Mouse (Mus musculus) hindbrain, embryonic 11.5 days (tissue): ENCODE measurements around the gene Tmppe. TPM values are rescaled to one million over a fixed set of nuclear protein-coding genes. Genes with fewer than 3 reads are reported as not detected.

ENCODE experiments used
- ATAC-seq: fragments of 200-750 bp; cut with Nextera tagmentation; 2 replicates; pipeline ENCODE4 v1.8.0; 2017; ENCODE audit warnings: mild to moderate bottlenecking, moderate TSS enrichment, moderate library complexity; ENCODE audit not compliant: low FRiP score
- DNase-seq: peaks from one replicate; pipeline ENCODE4 v3.0.0-alpha.2; 2015; ENCODE audit warnings: low spot score
- H3K27ac ChIP-seq: fragments of 300-500 bp; sonication (generic); 2 replicates; pipeline ENCODE4 v1.5.1; 2014; ENCODE audit warnings: mild to moderate bottlenecking, low read depth, low read length
- H3K27me3 ChIP-seq: fragments of 300-500 bp; sonication (generic); 2 replicates; pipeline ENCODE4 v1.6.1; 2014; ENCODE audit warnings: mild to moderate bottlenecking, low read length, moderate library complexity, mixed read lengths; ENCODE audit not compliant: control insufficient read depth, insufficient read depth
- H3K36me3 ChIP-seq: fragments of 300-500 bp; sonication (generic); 2 replicates; pipeline ENCODE4 v1.6.1; 2014; ENCODE audit warnings: mild to moderate bottlenecking, low read length, moderate library complexity, mixed read lengths; ENCODE audit not compliant: control insufficient read depth, insufficient read depth
- H3K4me1 ChIP-seq: fragments of 300-500 bp; sonication (generic); replicated peaks from 2 replicates; pipeline ENCODE4 v1.6.1; 2014; ENCODE audit warnings: low read length, mixed read lengths; ENCODE audit not compliant: control insufficient read depth, insufficient read depth
- H3K4me2 ChIP-seq: fragments of 300-500 bp; sonication (generic); replicated peaks from 2 replicates; pipeline ENCODE4 v1.6.1; 2014; ENCODE audit warnings: mild to moderate bottlenecking, low read depth, low read length
- H3K4me3 ChIP-seq: fragments of 300-500 bp; sonication (generic); 2 replicates; pipeline ENCODE4 v1.5.1; 2014; ENCODE audit warnings: low read depth, low read length
- H3K9ac ChIP-seq: fragments of 300-500 bp; sonication (generic); 2 replicates; pipeline ENCODE4 v1.6.1; 2014; ENCODE audit warnings: low read depth, low read length
- H3K9me3 ChIP-seq: fragments of 300-500 bp; sonication (generic); 2 replicates; pipeline ENCODE4 v1.6.1; 2016; ENCODE audit warnings: low read length; ENCODE audit not compliant: control insufficient read depth
- WGBS: fragments of 180-500 bp; shearing (Covaris S2); extraction: QIAGEN DNeasy Blood & Tissue Kit; methylation state at CpG from one replicate; pipeline ENCODE4 v1.1.7; 2014; 5-methylcytosine and 5-hydroxymethylcytosine counted together
- polyA plus RNA-seq: library from polyadenylated mRNA; unstranded; fragments of >200 nt; fragmentation: Nextera tagmentation; extraction: Ambion mirVana; gene quantifications from 2 replicates; pipeline ENCODE4 v1.2.1, GENCODE M21; 2014

Tmppe gene
- polyA plus RNA-seq, 1 experiment from 2014 or later = 2.4 TPM

DNA sequence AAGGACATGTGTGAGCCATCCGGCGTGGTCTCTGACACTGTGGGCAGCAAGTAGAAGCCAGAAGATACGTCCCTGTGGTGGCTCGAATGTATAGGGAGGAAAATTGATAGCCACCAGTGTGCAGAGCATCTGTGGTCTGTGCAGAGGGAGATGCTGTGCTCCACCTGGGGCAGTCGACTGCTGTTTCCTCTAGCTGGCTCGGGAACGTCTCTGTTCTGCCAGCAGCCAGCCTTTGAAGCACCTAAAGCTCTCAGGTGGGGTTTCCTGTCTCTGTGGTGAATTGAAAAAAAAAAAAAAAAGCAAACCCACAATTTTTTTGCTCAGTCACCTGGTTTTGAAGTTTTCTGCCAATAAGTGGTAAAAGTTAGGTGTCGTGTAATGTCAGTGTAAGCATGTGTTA lies 42.4 kb downstream of the Tmppe start:
- H3K4me3 ChIP-seq = no peak overlapping the region
- H3K27ac ChIP-seq = no peak overlapping the region
- no peaks in the 10 kb centered on the region for H3K4me1 ChIP-seq
- no peaks in the 10 kb centered on the region for H3K27me3 ChIP-seq
- H3K9me3 ChIP-seq = no peaks in the 10 kb centered on the region
- 91% methylated on average over 8 of the region's 8 CpGs for WGBS
- H3K36me3 ChIP-seq = no peaks in the 10 kb centered on the region
- no peak overlapping the region for H3K9ac ChIP-seq
- DNase-seq = no peak
- no peak overlapping the region for H3K4me2 ChIP-seq
- no peak for ATAC-seq

DNA sequence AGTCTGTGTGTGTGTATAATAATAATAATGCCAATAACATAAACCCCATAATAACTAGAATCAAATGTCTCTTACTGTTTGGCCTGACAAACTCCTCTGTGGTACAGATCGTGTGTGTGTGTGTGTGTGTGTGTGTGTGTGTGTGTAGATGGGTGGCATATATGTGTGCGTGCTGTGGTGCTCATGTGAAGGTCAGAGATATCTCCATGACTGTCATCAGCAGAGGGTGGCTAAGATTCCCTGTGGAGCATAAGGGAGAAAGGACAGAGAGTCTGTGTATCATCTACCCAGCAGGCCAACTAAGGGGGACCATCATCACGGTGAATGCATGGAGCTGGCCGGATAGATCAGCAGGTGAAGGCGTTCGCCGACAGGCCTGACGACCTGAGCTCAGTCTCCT lies 46.0 kb downstream of the Tmppe start:
- Histone ChIP-seq H3K27ac (no peak overlapping the region), H3K4me2 (no peak overlapping the region), H3K4me3 (no peak overlapping the region), H3K9me3 (no peaks in the 10 kb centered on the region), H3K4me1 (no peaks in the 10 kb centered on the region), H3K9ac (no peak overlapping the region), H3K27me3 (no peaks in the 10 kb centered on the region), H3K36me3 (no peaks in the 10 kb centered on the region)
- ATAC-seq (no peak), DNase-seq (no peak)
- WGBS = 89% methylated on average over 8 of the region's 8 CpGs

DNA sequence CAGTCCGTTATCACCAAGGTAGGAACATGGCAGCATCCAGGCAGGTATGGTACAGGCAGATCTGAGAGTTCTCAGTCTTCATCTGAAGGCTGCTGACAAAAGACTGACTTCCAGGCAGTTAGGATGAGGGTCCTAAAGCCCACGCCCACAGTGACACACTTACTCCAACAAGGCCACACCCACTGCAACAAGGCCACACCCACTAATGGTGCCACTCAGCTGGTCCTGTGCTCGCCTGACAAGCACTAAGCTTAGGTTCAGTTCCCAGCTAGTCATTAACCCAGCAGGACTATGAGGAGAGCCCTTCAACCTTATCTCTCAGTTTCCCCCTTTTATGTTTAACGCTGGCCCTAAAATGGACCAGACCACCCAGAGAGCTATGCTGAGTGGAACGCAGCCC lies 47.8 kb downstream of the Tmppe start:
- Histone ChIP-seq H3K36me3 (no peaks in the 10 kb centered on the region), H3K4me2 (no peak overlapping the region), H3K4me3 (no peak overlapping the region), H3K9ac (no peak overlapping the region), H3K9me3 (no peaks in the 10 kb centered on the region), H3K27ac (no peak overlapping the region), H3K27me3 (no peaks in the 10 kb centered on the region), H3K4me1 (no peaks in the 10 kb centered on the region)
- ATAC-seq (no peak), DNase-seq (no peak)
- 82% methylated on average over 5 of the region's 5 CpGs for WGBS

DNA sequence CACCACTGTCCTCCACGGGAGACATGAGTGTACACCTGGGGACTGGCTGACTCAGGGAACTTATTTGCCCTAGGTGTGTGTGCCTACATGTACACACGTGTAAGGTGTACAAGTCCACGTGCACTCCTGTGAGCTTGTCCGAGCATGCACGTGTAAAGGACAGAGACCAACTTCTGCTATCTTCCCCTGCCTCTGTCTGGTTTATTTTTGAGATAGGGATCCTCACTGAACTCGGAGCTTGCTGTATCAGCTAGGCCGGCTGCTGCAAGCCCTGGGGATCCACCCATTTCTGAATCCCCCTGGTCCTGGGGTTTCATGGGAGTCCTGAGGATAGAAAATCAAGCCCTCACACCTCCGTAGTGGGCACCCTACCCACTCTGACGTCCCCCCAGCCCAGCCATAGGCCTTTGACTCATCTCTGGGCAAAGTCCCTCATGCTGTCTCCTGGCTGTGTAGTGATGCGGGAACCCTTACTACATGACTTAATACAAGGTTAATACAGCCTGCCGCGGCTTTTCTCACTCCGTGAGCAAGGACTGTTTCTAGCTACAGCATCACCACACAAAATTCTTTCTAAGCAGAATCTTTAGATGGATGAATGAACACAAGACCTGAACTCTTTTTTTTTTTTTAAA lies 48.3 kb downstream of the Tmppe start:
- no peaks in the 10 kb centered on the region for H3K36me3 ChIP-seq
- H3K9ac ChIP-seq = no peak overlapping the region
- H3K27me3 ChIP-seq = no peaks in the 10 kb centered on the region
- H3K9me3 ChIP-seq = no peaks in the 10 kb centered on the region
- H3K4me3 ChIP-seq = no peak overlapping the region
- no peak for DNase-seq
- no peak for ATAC-seq
- 88% methylated on average over 13 of the region's 13 CpGs for WGBS
- no peaks in the 10 kb centered on the region for H3K4me1 ChIP-seq
- no peak overlapping the region for H3K27ac ChIP-seq
- no peak overlapping the region for H3K4me2 ChIP-seq

DNA sequence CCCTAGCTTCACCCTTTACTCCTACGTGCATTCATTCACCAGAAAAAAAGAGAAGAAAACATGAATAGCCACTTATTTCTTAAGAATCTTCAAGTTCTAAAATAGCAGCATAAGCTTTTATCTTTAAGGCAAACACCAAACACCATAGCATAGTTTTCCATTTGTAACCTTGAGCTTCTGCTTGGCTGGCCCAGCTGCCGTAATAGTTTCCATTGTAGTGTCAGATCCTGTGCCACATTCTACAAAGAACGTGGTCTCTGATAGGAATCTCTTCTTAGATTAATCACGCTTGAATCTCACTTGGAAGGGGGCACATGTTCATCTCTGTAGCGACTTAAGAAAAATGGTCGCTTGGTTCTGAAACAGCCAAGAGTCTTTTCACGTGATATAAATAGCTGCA lies 50.7 kb downstream of the Tmppe start:
- H3K4me2 ChIP-seq = no peak overlapping the region
- DNase-seq = no peak
- no peak overlapping the region for H3K27ac ChIP-seq
- no peak overlapping the region for H3K4me3 ChIP-seq
- WGBS = 86% methylated on average over 7 of the region's 7 CpGs
- no peaks in the 10 kb centered on the region for H3K4me1 ChIP-seq
- H3K9ac ChIP-seq = no peak overlapping the region
- no peaks in the 10 kb centered on the region for H3K9me3 ChIP-seq
- no peaks in the 10 kb centered on the region for H3K27me3 ChIP-seq
- no peaks in the 10 kb centered on the region for H3K36me3 ChIP-seq
- no peak for ATAC-seq

DNA sequence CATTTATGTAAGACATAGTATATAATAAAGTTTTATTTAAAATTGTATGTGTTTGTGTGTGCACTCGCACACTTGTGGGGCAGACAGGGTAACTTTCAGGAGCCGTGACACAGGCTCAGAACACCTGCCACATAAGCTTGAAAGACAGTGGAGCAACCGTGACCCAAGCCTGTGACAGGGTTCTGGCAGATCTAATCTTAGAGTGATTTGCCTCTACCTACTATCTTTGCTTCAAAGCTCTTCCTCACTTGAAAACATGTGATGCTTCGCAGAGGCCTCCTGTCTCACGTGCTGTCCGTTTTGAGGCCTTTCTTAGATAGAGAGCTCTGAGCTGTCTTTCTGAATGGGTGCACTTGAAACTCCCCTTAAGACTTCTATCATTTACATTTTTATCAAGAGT lies 51.5 kb downstream of the Tmppe start:
- H3K9me3 ChIP-seq = no peaks in the 10 kb centered on the region
- no peak for DNase-seq
- no peaks in the 10 kb centered on the region for H3K36me3 ChIP-seq
- no peaks in the 10 kb centered on the region for H3K27me3 ChIP-seq
- H3K4me3 ChIP-seq = no peak overlapping the region
- no peak overlapping the region for H3K9ac ChIP-seq
- ATAC-seq = no peak
- no peaks in the 10 kb centered on the region for H3K4me1 ChIP-seq
- H3K4me2 ChIP-seq = no peak overlapping the region
- WGBS = 92% methylated on average over 6 of the region's 6 CpGs
- no peak overlapping the region for H3K27ac ChIP-seq

DNA sequence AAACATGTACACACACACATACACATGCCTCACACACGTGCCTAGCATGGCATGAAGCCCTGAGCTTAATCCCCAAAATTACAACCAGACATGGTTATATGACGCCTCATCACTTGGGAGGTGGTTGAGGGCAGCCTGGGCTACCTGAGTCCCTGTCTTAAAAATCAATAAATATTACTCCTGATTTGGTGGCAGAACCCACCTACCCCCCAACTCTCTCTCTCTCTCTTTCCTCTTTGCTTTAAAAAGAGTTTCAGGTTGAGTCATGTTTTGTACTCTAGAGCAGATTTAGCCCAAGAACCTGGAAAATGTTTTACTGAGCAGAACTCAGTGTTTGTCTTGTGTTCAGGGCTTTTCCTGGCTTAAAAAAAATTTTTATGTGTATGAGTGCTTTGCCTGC lies 54.5 kb downstream of the Tmppe start:
- Histone ChIP-seq H3K4me1 (no peaks in the 10 kb centered on the region), H3K4me2 (no peak overlapping the region), H3K27me3 (no peaks in the 10 kb centered on the region), H3K4me3 (no peak overlapping the region), H3K27ac (no peak overlapping the region), H3K9ac (no peak overlapping the region), H3K9me3 (no peaks in the 10 kb centered on the region), H3K36me3 (no peaks in the 10 kb centered on the region)
- ATAC-seq = no peak
- WGBS = 84% methylated on average over 2 of the region's 2 CpGs
- no peak for DNase-seq

Other genes starting within 250 kb of the Tmppe start
- not detected in 2 replicates for gene Bcl2a1c, start 71.0 kb upstream of the Tmppe start, polyA plus RNA-seq
- gene Crtap, start 10.4 kb upstream of the Tmppe start, polyA plus RNA-seq = 56.5 and 57.8 TPM in 2 replicates
- gene Glb1, start within 50 bp of the Tmppe start, polyA plus RNA-seq = 21.9 and 26.6 TPM in 2 replicates
- not detected in 2 replicates for gene Ccr4, start 103.8 kb downstream of the Tmppe start, polyA plus RNA-seq
- gene C130032M10Rik, start 114.6 kb downstream of the Tmppe start, polyA plus RNA-seq = not detected in 2 replicates
- 1.9 and 2.7 TPM in 2 replicates for gene Trim71, start 163.3 kb downstream of the Tmppe start, polyA plus RNA-seq
- gene Cnot10, start 239.1 kb downstream of the Tmppe start, polyA plus RNA-seq = 60.7 and 64.2 TPM in 2 replicates